Mouse (Mus musculus) spleen, postnatal 0 days (tissue): Measurements from ENCODE around the gene Tm2d3. TPM values are rescaled to one million over a fixed set of nuclear protein-coding genes. Genes with fewer than 3 reads are reported as not detected.

Experiments used
- polyA plus RNA-seq: library from polyadenylated mRNA; unstranded; fragments of >200 nt; fragmentation: Nextera tagmentation; extraction: Ambion mirVana; gene quantifications from 2 replicates; pipeline ENCODE4 v1.2.1, GENCODE M21; 2015

Tm2d3 gene
- polyA plus RNA-seq: 38.5 and 41.4 TPM in 2 replicates

GRCm38 (mm10) chr7:65690869-65691268 lies at the start of gene Tm2d3:
Gene Tm2d3 (plus strand): TSS chr7:65691169.

GRCm38 (mm10) chr7:65644643-65645351 lies 46.2 kb upstream of the Tm2d3 start, which contains the start of gene Tarsl2:
Gene Tarsl2 (plus strand): TSS chr7:65644898.

Other genes starting within 250 kb of the Tm2d3 start
- 6.2 and 7.7 TPM in 2 replicates for gene Tjp1, start 163.4 kb upstream of the Tm2d3 start, polyA plus RNA-seq
- 15.3 and 17.5 TPM in 2 replicates for gene Tarsl2, start 46.3 kb upstream of the Tm2d3 start, polyA plus RNA-seq
- gene Pcsk6, start 170.6 kb downstream of the Tm2d3 start, polyA plus RNA-seq: 2.5 and 2.6 TPM in 2 replicates